Mouse (Mus musculus): Measurements from ENCODE around the gene Cpped1. TPM values are rescaled to one million over a fixed set of nuclear protein-coding genes. Genes with fewer than 3 reads are reported as not detected.

The Cpped1 gene
- polyA plus RNA-seq, 1 experiment from 2014 or later = 14.2 TPM

DNA sequence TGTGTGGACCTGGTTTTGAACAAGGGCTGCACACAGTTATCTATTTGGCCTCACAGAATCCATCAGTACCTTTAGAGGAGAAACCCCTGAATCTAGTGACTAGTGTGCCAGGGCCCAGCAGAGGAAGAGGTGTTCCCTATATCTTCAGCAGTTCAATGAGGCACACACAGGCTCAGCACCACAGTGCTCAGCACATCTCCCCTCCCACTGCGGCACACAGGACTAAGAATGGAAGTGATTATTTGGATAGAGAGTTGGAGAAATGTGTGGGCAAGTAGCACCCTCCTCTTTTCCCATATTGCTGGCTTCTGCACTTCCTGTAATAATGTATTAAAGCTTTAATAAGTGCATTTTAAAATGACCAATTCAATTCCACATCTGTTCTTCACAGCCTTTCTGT lies 80.4 kb downstream of the Cpped1 start:
- H3K9me3 ChIP-seq = no peaks in the 10 kb centered on the region
- H3K27me3 ChIP-seq (replicated peaks) = no peaks in the 10 kb centered on the region
- WGBS = 61% methylated on average over 1 of the region's 1 CpGs
- no peak overlapping the region for H3K4me3 ChIP-seq
- no peak overlapping the region for H3K27ac ChIP-seq
- no peaks in the 10 kb centered on the region for H3K36me3 ChIP-seq (replicated peaks)
- H3K9ac ChIP-seq = no peak overlapping the region
- ATAC-seq (replicated peaks) = no peak
- H3K4me1 ChIP-seq = peaks cover 17% of the 10 kb centered on the region
- no peak overlapping the region for H3K4me2 ChIP-seq

DNA sequence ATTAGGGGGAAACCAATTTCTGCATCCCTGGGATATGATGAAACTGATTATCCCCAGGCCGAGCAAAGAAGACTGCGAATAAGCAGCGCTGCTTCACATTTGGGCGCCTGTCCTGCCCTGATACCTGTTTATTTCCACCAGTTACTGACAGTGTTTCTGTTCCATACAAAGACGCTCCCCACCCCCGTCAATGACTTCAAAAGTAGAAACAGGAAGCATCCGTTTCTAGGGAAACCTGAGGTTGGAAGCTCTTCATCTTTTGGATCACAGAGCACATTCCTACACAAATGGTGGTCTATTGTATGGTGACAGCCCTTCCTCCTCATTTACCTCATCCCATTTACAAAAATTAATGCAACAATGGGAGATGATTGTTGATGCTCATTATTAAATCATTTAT lies 84.4 kb downstream of the Cpped1 start:
- H3K27me3 ChIP-seq (replicated peaks) = no peaks in the 10 kb centered on the region

GRCm38 (mm10) chr16:11824385-11824784 lies 84.9 kb downstream of the Cpped1 start:
- ATAC-seq (replicated peaks) = no peak
- Histone ChIP-seq H3K4me3 (no peak overlapping the region), H3K36me3 (replicated peaks) (no peaks in the 10 kb centered on the region), H3K27me3 (replicated peaks) (no peaks in the 10 kb centered on the region), H3K4me2 (peak overlapping the region; percentile 15), H3K9me3 (no peaks in the 10 kb centered on the region), H3K9ac (no peak overlapping the region), H3K4me1 (peaks cover 19% of the 10 kb centered on the region), H3K27ac (peak overlapping the region; percentile 81)
- 51% methylated on average over 8 of the region's 8 CpGs for WGBS

More for the DNA sequence above, 84.4 kb downstream of the Cpped1 start:
- Histone ChIP-seq H3K27ac (peak overlapping the region; percentile 81), H3K4me3 (no peak overlapping the region), H3K9me3 (no peaks in the 10 kb centered on the region), H3K4me1 (peaks cover 19% of the 10 kb centered on the region), H3K4me2 (peak overlapping the region; percentile 15), H3K9ac (no peak overlapping the region), H3K36me3 (replicated peaks) (no peaks in the 10 kb centered on the region)
- ATAC-seq (replicated peaks) = peak; percentile 74
- 25% methylated on average over 7 of the region's 7 CpGs for WGBS

- Histone ChIP-seq H3K4me1 (peaks cover 20% of the 10 kb centered on the region), H3K36me3 (replicated peaks) (no peaks in the 10 kb centered on the region), H3K27me3 (replicated peaks) (no peaks in the 10 kb centered on the region), H3K4me3 (no peak overlapping the region), H3K27ac (no peak overlapping the region), H3K4me2 (no peak overlapping the region), H3K9me3 (no peaks in the 10 kb centered on the region), H3K9ac (no peak overlapping the region)
- WGBS = 83% methylated on average over 7 of the region's 7 CpGs
- no peak for ATAC-seq (replicated peaks)
Observed at GRCm38 (mm10) chr16:11820791-11821190, 88.5 kb downstream of the Cpped1 start.

DNA sequence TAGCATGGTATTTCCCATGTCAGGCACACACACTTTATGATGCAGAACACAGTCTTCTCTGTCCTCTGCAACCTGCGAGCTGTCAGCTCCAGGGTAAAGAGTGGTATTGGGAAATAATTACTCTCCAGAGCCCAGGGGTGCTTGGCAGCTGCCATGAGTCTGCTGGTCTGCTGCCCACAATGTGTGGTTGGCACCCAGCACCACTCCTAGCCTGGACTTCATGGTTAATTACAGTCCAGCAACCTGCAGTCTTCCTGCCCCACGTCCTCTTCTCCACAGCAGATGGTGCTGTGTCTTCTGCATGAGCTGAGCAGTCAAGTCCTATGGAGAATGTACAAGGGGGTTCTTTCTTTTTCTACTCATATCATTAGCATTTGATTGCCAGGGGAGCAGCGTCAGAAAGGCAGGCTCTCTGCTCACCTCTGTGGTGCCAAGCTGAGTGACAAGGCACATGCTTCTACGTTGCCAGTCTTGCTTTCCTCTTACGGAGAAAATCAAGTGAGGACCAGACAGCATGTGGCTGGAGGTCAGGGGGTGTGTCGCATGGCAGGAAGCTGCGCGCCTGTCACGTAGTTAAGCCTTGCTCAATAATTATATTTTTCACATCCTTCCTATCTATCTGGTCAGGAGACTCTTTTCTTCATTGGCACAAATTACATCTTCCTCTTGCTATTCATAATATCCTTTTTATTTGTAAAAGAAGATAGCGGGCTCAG lies 94.2 kb downstream of the Cpped1 start:
- ATAC-seq (replicated peaks) = peak; percentile 54; the same call in 1 of the 2 replicates
- Histone ChIP-seq H3K9me3 (no peaks in the 10 kb centered on the region), H3K27me3 (replicated peaks) (no peaks in the 10 kb centered on the region), H3K27ac (no peak overlapping the region), H3K4me3 (no peak overlapping the region), H3K9ac (no peak overlapping the region), H3K4me1 (peaks cover 12% of the 10 kb centered on the region), H3K4me2 (no peak overlapping the region), H3K36me3 (replicated peaks) (no peaks in the 10 kb centered on the region)
- 56% methylated on average over 10 of the region's 10 CpGs for WGBS

- no peak for ATAC-seq (replicated peaks)
- Histone ChIP-seq H3K36me3 (replicated peaks) (no peaks in the 10 kb centered on the region), H3K4me3 (no peak overlapping the region), H3K9me3 (no peaks in the 10 kb centered on the region), H3K27me3 (replicated peaks) (no peaks in the 10 kb centered on the region), H3K4me1 (peaks cover 12% of the 10 kb centered on the region), H3K9ac (no peak overlapping the region), H3K27ac (no peak overlapping the region), H3K4me2 (no peak overlapping the region)
- WGBS = 76% methylated on average over 8 of the region's 8 CpGs
Observed at GRCm38 (mm10) chr16:11812119-11812518, 97.1 kb downstream of the Cpped1 start.

DNA sequence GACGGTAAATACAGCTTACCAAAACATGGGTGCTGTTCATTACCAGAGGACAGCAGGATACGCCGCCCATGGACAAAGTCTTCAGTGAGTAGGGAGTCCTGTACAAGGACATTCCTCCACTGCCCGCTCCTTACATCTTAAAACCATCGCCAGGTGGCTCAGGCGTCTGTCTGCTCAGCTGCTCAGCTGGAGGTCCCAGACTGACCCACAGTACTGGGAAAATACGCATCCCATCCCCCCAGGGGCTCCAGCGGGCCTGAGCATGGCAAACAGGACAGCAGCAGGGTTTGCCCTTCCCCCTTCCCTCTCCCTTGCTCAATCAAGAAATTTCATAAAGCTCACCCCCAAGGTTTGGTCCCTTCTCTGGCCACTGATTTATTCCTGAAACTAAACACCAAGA lies 99.6 kb downstream of the Cpped1 start:
- ATAC-seq (replicated peaks) = no peak
- H3K4me2 ChIP-seq = no peak overlapping the region
- WGBS = 40% methylated on average over 8 of the region's 8 CpGs
- H3K9me3 ChIP-seq = no peaks in the 10 kb centered on the region
- H3K27ac ChIP-seq = no peak overlapping the region
- no peak overlapping the region for H3K9ac ChIP-seq
- no peaks in the 10 kb centered on the region for H3K27me3 ChIP-seq (replicated peaks)
- H3K4me3 ChIP-seq = no peak overlapping the region
- no peaks in the 10 kb centered on the region for H3K4me1 ChIP-seq
- no peaks in the 10 kb centered on the region for H3K36me3 ChIP-seq (replicated peaks)

DNA sequence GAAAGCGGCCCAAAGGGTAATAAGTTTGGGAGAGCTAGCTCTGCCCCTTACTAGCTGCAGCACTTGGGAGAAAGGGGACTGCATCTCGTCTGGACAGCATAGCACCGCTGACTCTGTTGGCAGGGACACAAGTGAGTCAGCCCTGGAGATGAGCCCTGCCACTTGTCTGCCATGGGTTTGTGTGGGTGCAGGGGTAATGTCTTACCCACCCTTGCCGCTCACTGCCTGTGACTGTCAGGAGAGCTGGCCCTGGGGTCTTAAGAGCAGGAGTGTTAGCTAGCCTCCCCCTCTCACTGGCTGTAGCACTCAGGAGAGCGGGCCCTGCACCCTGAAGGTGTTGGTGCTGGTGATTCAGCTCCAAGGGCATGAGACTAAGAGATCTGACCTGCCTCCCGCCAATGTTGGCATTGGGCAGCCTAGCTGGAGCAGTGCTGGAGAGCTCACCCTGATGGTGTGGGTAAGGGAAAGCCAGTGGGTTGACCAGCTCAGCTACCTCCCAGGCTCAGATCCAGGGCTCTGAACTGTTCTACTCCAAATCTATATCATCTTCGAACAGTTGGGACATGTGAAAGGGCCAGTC lies 107.2 kb downstream of the Cpped1 start:
- Histone ChIP-seq H3K27me3 (replicated peaks) (no peaks in the 10 kb centered on the region), H3K9me3 (no peaks in the 10 kb centered on the region), H3K4me2 (no peak overlapping the region), H3K9ac (no peak overlapping the region), H3K4me1 (no peaks in the 10 kb centered on the region), H3K36me3 (replicated peaks) (no peaks in the 10 kb centered on the region), H3K27ac (no peak overlapping the region), H3K4me3 (no peak overlapping the region)
- 91% methylated on average over 7 of the region's 7 CpGs for WGBS
- ATAC-seq (replicated peaks) = 0 out of 2 replicates have a peak, but pooled peaks have one; percentile 20

GRCm38 (mm10) chr16:11795758-11796460 lies 113.3 kb downstream of the Cpped1 start:
- Histone ChIP-seq H3K4me2 (no peak overlapping the region), H3K27ac (no peak overlapping the region), H3K27me3 (replicated peaks) (no peaks in the 10 kb centered on the region), H3K9me3 (no peaks in the 10 kb centered on the region), H3K36me3 (replicated peaks) (no peaks in the 10 kb centered on the region), H3K9ac (no peak overlapping the region), H3K4me3 (no peak overlapping the region), H3K4me1 (no peaks in the 10 kb centered on the region)
- no peak for ATAC-seq (replicated peaks)
- 77% methylated on average over 7 of the region's 7 CpGs for WGBS

GRCm38 (mm10) chr16:11794628-11795027 lies 114.6 kb downstream of the Cpped1 start:
- no peaks in the 10 kb centered on the region for H3K9me3 ChIP-seq
- H3K4me1 ChIP-seq = no peaks in the 10 kb centered on the region
- no peak overlapping the region for H3K4me3 ChIP-seq
- no peak overlapping the region for H3K4me2 ChIP-seq
- H3K9ac ChIP-seq = no peak overlapping the region
- no peak for ATAC-seq (replicated peaks)
- WGBS = 52% methylated on average over 4 of the region's 4 CpGs
- H3K36me3 ChIP-seq (replicated peaks) = no peaks in the 10 kb centered on the region
- no peaks in the 10 kb centered on the region for H3K27me3 ChIP-seq (replicated peaks)
- no peak overlapping the region for H3K27ac ChIP-seq

- H3K27me3 ChIP-seq (replicated peaks) = no peaks in the 10 kb centered on the region
- H3K9ac ChIP-seq = no peak overlapping the region
- no peaks in the 10 kb centered on the region for H3K4me1 ChIP-seq
- no peak overlapping the region for H3K4me2 ChIP-seq
- no peaks in the 10 kb centered on the region for H3K36me3 ChIP-seq (replicated peaks)
- no peak overlapping the region for H3K27ac ChIP-seq
- WGBS = 27% methylated on average over 2 of the region's 2 CpGs
- ATAC-seq (replicated peaks) = no peak
- H3K4me3 ChIP-seq = no peak overlapping the region
- H3K9me3 ChIP-seq = no peaks in the 10 kb centered on the region
Observed at GRCm38 (mm10) chr16:11793391-11793790, 115.9 kb downstream of the Cpped1 start.

- no peak for ATAC-seq (replicated peaks)
- Histone ChIP-seq H3K4me2 (no peak overlapping the region), H3K4me3 (no peak overlapping the region), H3K9ac (no peak overlapping the region), H3K27me3 (replicated peaks) (no peaks in the 10 kb centered on the region), H3K36me3 (replicated peaks) (no peaks in the 10 kb centered on the region), H3K27ac (no peak overlapping the region), H3K9me3 (no peaks in the 10 kb centered on the region), H3K4me1 (no peaks in the 10 kb centered on the region)
- 94% methylated on average over 3 of the region's 3 CpGs for WGBS
Observed at GRCm38 (mm10) chr16:11790476-11790875, 118.8 kb downstream of the Cpped1 start.

Data from midbrain, embryonic 15.5 days (tissue).